Mouse (Mus musculus) megakaryocyte, embryonic 14.5 days (primary cell): Measurements from ENCODE around the gene Prr30.

ENCODE experiments used
- FLI1 ChIP-seq: IDR thresholded peaks from 2 replicates; pipeline ENCODE4 v1.6.1; 2012; ENCODE audit warnings: low read length, inconsistent platforms, mixed read lengths
- GATA1 ChIP-seq: IDR thresholded peaks from 3 replicates; pipeline ENCODE4 v1.6.1; 2012; ENCODE audit warnings: mixed read lengths, low read length, inconsistent platforms, borderline replicate concordance

DNA sequence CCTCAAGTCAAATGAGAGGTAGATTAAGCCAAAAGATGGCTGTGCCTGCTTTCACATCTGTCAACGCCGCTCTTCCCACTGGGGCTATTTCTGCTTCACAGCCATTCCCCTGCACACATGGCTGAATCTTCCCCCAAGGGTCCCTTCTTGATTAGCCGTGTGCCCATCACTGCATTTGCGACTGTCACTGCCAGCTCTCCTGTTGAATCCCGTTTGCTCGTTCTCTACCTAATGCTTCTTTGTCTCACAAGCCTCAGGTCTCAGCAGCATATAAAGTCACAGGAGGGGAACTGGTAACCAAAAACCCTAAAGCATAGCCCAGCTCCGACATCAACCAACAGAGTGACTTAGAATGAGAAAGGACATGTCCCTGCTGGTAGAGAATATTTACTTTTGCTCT is 45.6 kb upstream of the Prr30 start:
- TF ChIP-seq GATA1 (no peak), FLI1 (no peak)
